8 mouse cellular contexts compared by ENCODE assay signal in the genomic region with DNA sequence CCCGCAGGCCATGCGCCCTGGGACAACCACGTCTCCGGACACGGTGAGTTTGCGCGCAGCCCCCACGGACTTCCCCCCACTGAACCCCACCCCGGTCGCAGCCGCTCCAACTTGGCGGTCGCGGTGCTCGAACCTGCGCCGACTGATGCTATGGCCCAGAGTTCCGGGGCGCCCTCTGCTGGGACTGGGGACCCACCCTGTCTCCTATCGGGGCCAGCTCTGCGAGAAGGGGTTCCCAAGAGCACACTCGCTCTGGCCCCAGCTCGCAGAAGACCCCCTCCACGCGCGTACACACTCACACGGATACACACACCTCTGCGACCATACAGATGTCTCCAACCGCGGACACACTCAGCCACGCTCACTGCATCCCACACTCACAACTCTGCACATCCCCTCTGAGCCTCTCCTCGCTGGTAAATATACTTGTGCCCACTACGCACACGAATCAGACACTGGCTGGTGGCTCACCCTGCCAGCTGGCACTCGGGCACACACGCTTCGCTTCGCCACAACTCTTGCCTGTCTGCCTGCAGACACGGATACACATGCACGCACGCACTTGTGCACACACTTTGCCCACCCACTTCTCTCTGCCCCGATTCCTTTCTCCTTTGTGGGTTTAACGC. TPM values are rescaled to one million over a fixed set of nuclear protein-coding genes. Genes with fewer than 3 reads are reported as not detected.
A peak's percentile ranks its signal among the peaks of the same experiment; 100 is the strongest.
DNase-seq lines count a peak whose midpoint lies in the region; ATAC-seq lines count a peak whose summit lies in the region.

No protein-coding gene starts in this region.

- no peaks in the 10 kb centered on the region for H3K9me3 ChIP-seq in kidney, embryonic 15.5 days (replicated peaks)
- no peaks in the 10 kb centered on the region for H3K9me3 ChIP-seq in embryonic facial prominence, embryonic 11.5 days (replicated peaks; ENCODE audit: control insufficient read depth, low read length)
- H3K9me3 ChIP-seq in intestine, embryonic 16.5 days (ENCODE audit: control insufficient read depth, low read length) = no peaks in the 10 kb centered on the region
- no peaks in the 10 kb centered on the region for H3K9me3 ChIP-seq in midbrain, embryonic 16.5 days (replicated peaks; ENCODE audit: control insufficient read depth, low read length, poor library complexity, severe bottlenecking)

- no peak overlapping the region for H3K9ac ChIP-seq in kidney, embryonic 15.5 days
- H3K9ac ChIP-seq in embryonic facial prominence, embryonic 11.5 days (replicated peaks; ENCODE audit: low read length) = 0 out of 2 replicates have a peak overlapping the region, but pooled peaks have one; percentile 13
- no peak overlapping the region for H3K9ac ChIP-seq in intestine, embryonic 16.5 days (ENCODE audit: low read depth, low read length)
- H3K9ac ChIP-seq in midbrain, embryonic 16.5 days (ENCODE audit: low read depth, low read length) = peak overlapping the region; percentile 89

- peaks cover 11% of the 10 kb centered on the region for H3K4me1 ChIP-seq in kidney, embryonic 15.5 days
- peaks cover 4% of the 10 kb centered on the region for H3K4me1 ChIP-seq in embryonic facial prominence, embryonic 11.5 days (ENCODE audit: control insufficient read depth, insufficient read depth, low read length)
- peaks cover 6% of the 10 kb centered on the region for H3K4me1 ChIP-seq in intestine, embryonic 16.5 days (ENCODE audit: control insufficient read depth, insufficient read depth, low read length)
- peaks cover 40% of the 10 kb centered on the region for H3K4me1 ChIP-seq in midbrain, embryonic 16.5 days (ENCODE audit: control insufficient read depth, insufficient read depth, low read length)

- no peak for DNase-seq in kidney, adult 9 months
- no peak for DNase-seq in embryonic facial prominence, embryonic 11.5 days (ENCODE audit: low spot score)
- no peak for DNase-seq in gastrocnemius, postnatal 25 days
- DNase-seq in cerebellum, adult 18-20 months = no peak

- peak overlapping the region; percentile 41 for H3K4me3 ChIP-seq in kidney, embryonic 15.5 days (replicated peaks)
- peak overlapping the region; percentile 31 for H3K4me3 ChIP-seq in embryonic facial prominence, embryonic 11.5 days (ENCODE audit: low read depth, low read length)
- H3K4me3 ChIP-seq in intestine, embryonic 16.5 days (ENCODE audit: low read length) = peak overlapping the region; percentile 38
- peak overlapping the region; percentile 76 for H3K4me3 ChIP-seq in midbrain, embryonic 16.5 days (ENCODE audit: low read depth, low read length)

- no peak overlapping the region for H3K27ac ChIP-seq in kidney, embryonic 15.5 days
- H3K27ac ChIP-seq in embryonic facial prominence, embryonic 11.5 days (replicated peaks; ENCODE audit: low read depth, low read length) = no peak overlapping the region
- no peak overlapping the region for H3K27ac ChIP-seq in intestine, embryonic 16.5 days (ENCODE audit: low read length)
- peak overlapping the region; percentile 93 for H3K27ac ChIP-seq in midbrain, embryonic 16.5 days (ENCODE audit: low read length)

- H3K4me2 ChIP-seq in kidney, embryonic 15.5 days = peak overlapping the region; percentile 68
- H3K4me2 ChIP-seq in embryonic facial prominence, embryonic 11.5 days (ENCODE audit: low read depth, low read length) = peak overlapping the region; percentile 57
- H3K4me2 ChIP-seq in intestine, embryonic 16.5 days (ENCODE audit: low read depth, low read length) = peak overlapping the region; percentile 53
- peak overlapping the region; percentile 88 for H3K4me2 ChIP-seq in midbrain, embryonic 16.5 days (ENCODE audit: low read length)

- WGBS in kidney, embryonic 15.5 days = 39% methylated on average over 43 of the region's 43 CpGs
- 35% methylated on average over 43 of the region's 43 CpGs for WGBS in embryonic facial prominence, embryonic 11.5 days
- 38% methylated on average over 37 of the region's 43 CpGs for WGBS in intestine, embryonic 16.5 days
- 30% methylated on average over 39 of the region's 43 CpGs for WGBS in midbrain, embryonic 16.5 days

- H3K36me3 ChIP-seq in kidney, embryonic 15.5 days = no peaks in the 10 kb centered on the region
- H3K36me3 ChIP-seq in embryonic facial prominence, embryonic 11.5 days (replicated peaks; ENCODE audit: control insufficient read depth, insufficient read depth, low read depth, low read length) = no peaks in the 10 kb centered on the region
- H3K36me3 ChIP-seq in intestine, embryonic 16.5 days (ENCODE audit: control insufficient read depth, insufficient read depth, low read length) = no peaks in the 10 kb centered on the region
- H3K36me3 ChIP-seq in midbrain, embryonic 16.5 days (ENCODE audit: control insufficient read depth, insufficient read depth, low read length) = no peaks in the 10 kb centered on the region

- no peak for ATAC-seq in kidney, embryonic 15.5 days (replicated peaks; ENCODE audit: low FRiP score)
- no peak for ATAC-seq in embryonic facial prominence, embryonic 11.5 days (replicated peaks; ENCODE audit: insufficient number of reproducible peaks, low FRiP score, low TSS enrichment, low read depth)
- ATAC-seq in intestine, embryonic 16.5 days = no peak
- peak; percentile 31 for ATAC-seq in midbrain, embryonic 16.5 days
- no peak for ATAC-seq in inflammation-experienced regulatory T-cells, adult 6 months

- peaks cover 66% of the 10 kb centered on the region for H3K27me3 ChIP-seq in kidney, embryonic 15.5 days
- H3K27me3 ChIP-seq in embryonic facial prominence, embryonic 11.5 days (ENCODE audit: control insufficient read depth, insufficient read depth, low read length) = peaks cover 31% of the 10 kb centered on the region
- peaks cover 46% of the 10 kb centered on the region for H3K27me3 ChIP-seq in intestine, embryonic 16.5 days (replicated peaks; ENCODE audit: control insufficient read depth, insufficient read depth, low read length)
- no peaks in the 10 kb centered on the region for H3K27me3 ChIP-seq in midbrain, embryonic 16.5 days (ENCODE audit: control insufficient read depth, insufficient read depth, low read depth, low read length)

RNA-seq across cellular contexts. Expression of a gene that starts 0.6 kb away (rescaled TPM):
- 0.40 and 0.74 TPM in 2 replicates for polyA plus RNA-seq in kidney, embryonic 15.5 days (2015; fragmentation: Nextera tagmentation; extraction: Ambion mirVana)
- polyA plus RNA-seq in embryonic facial prominence, embryonic 11.5 days (2014; fragmentation: Nextera tagmentation; extraction: Ambion mirVana) = 1.4 and 1.5 TPM in 2 replicates
- polyA plus RNA-seq in intestine, embryonic 16.5 days (2015; fragmentation: Nextera tagmentation; extraction: Ambion mirVana) = 0.10 TPM in 1 of 2 replicates, not detected in the other
- polyA plus RNA-seq in midbrain, embryonic 16.5 days (2015; fragmentation: Nextera tagmentation; extraction: Ambion mirVana) = 19.6 and 26.6 TPM in 2 replicates
- total RNA-seq in gastrocnemius, postnatal 25 days (2021) = not detected
- polyA plus RNA-seq in inflammation-experienced regulatory T-cells, adult 6 months (2017; shearing (Covaris generic)) = not detected

Comparison
In these comparisons a context has a peak if more than half of its experiments do, and no peak if none do; other contexts are left out.
1. H3K9ac ChIP-seq: peak in embryonic facial prominence, embryonic 11.5 days (single experiment) and midbrain, embryonic 16.5 days (single experiment); none in kidney, embryonic 15.5 days (single experiment) and intestine, embryonic 16.5 days (single experiment).
2. Peak in every context shown above with its lines, with median percentiles within 50 percentile points of each other: H3K4me2 ChIP-seq and H3K4me3 ChIP-seq.